In the genomic region with DNA sequence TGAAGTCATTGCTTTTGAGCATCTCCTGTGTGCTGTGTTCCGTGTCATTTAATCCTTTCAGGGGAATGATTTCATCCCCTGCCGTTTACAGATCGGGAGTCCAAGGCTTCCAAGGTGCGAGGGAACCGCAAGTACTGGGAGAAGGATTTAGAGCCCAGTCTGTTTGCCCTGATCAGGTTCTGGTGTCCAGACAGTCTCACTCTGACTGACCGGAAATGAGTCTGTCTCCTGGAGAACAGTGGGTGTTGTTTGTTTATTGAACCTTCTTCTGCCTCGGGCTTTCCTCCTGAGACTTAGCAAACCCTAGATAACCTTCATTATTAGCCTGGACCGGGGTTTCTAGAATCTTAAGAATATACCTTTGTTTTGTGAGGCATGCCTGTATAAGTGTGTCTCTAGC, we compare ENCODE assay signal across 15 mouse cellular contexts.
"Had no signal": no experiment of that assay in that cellular context is flagged by ENCODE, and none has a peak within 500 bp of the region (broad histone marks: within the 10 kb centered on the region; RNA-seq: fewer than 3 reads in every experiment).

No protein-coding gene starts in this region.

- H3K27ac ChIP-seq: liver, embryonic 13.5 days; liver, embryonic 15.5 days; macrophage; neural tube, embryonic 12.5 days; stomach, embryonic 15.5 days; stomach, postnatal 0 days had no signal

- H3K4me1 ChIP-seq: liver, embryonic 13.5 days; liver, embryonic 15.5 days; stomach, embryonic 15.5 days had no signal

- H3K27me3 ChIP-seq: liver, embryonic 13.5 days; stomach, embryonic 15.5 days had no signal

- DNase-seq: liver; liver, embryonic 13.5 days; liver, postnatal 0 days; lung, postnatal 10 days; right cerebral cortex, postnatal 14 days; thymus, adult 2 months; thymus, postnatal 25 days; thymus, postnatal 4 days had no signal

- H3K9ac ChIP-seq: liver, embryonic 13.5 days; liver, embryonic 15.5 days; liver, postnatal 0 days; neural tube, embryonic 12.5 days; stomach, embryonic 15.5 days had no signal

- H3K9me3 ChIP-seq: liver, embryonic 13.5 days; liver, embryonic 15.5 days; megakaryocyte, embryonic 14.5 days; neural tube, embryonic 12.5 days; stomach, embryonic 15.5 days had no signal

- H3K36me3 ChIP-seq: liver, embryonic 13.5 days; liver, embryonic 15.5 days; neural tube, embryonic 12.5 days; stomach, embryonic 15.5 days had no signal

- ATAC-seq: liver, postnatal 0 days had no signal

- H3K4me2 ChIP-seq: liver, embryonic 11.5 days; liver, embryonic 13.5 days; liver, embryonic 15.5 days; neural tube, embryonic 12.5 days; stomach, embryonic 15.5 days had no signal

- H3K4me3 ChIP-seq: liver, embryonic 13.5 days; liver, embryonic 15.5 days; megakaryocyte, embryonic 14.5 days; neural tube, embryonic 12.5 days; stomach, embryonic 15.5 days had no signal
